Mouse (Mus musculus) myocyte (in vitro differentiated cells): Measurements from ENCODE around the gene Vangl1.

Experiments used
- CEBPB ChIP-seq: IDR thresholded peaks from 2 replicates; pipeline ENCODE4 v1.6.1; 2011; ENCODE audit warnings: mild to moderate bottlenecking, moderate library complexity; ENCODE audit not compliant: poor library complexity, insufficient read depth, severe bottlenecking
- E2F4 ChIP-seq: IDR thresholded peaks from one replicate; pipeline ENCODE4 v1.6.1; 2011; ENCODE audit warnings: mild to moderate bottlenecking, control low read depth, moderate library complexity; ENCODE audit not compliant: insufficient read depth
- MAX ChIP-seq: IDR thresholded peaks from one replicate; pipeline ENCODE4 v1.6.1; 2011; ENCODE audit warnings: low read depth, mild to moderate bottlenecking, control low read depth
- MYOD1 ChIP-seq, 3 experiments: IDR thresholded peaks; one replicate each; pipeline ENCODE4 v1.6.1; 2011; ENCODE audit warnings: control low read depth in 2 of 3, low read depth in 2 of 3, mild to moderate bottlenecking in 2 of 3, moderate library complexity in 1 of 3; ENCODE audit not compliant: insufficient read length in 2 of 3, control insufficient read depth in 1 of 3
- MYOG ChIP-seq, 3 experiments: IDR thresholded peaks; one replicate each; pipeline ENCODE4 v1.6.1; 2011; ENCODE audit warnings: control low read depth in 2 of 3, low read depth in 2 of 3, mild to moderate bottlenecking in 2 of 3; ENCODE audit not compliant: insufficient read length in 2 of 3, control insufficient read depth in 1 of 3, insufficient read depth in 1 of 3
- POLR2A ChIP-seq: IDR thresholded peaks from one replicate; pipeline ENCODE4 v1.6.1; 2011; ENCODE audit warnings: low read depth, mild to moderate bottlenecking, control low read depth, moderate library complexity; ENCODE audit not compliant: insufficient read length
- POLR2AphosphoS2 ChIP-seq: IDR thresholded peaks from one replicate; pipeline ENCODE4 v1.6.1; 2011; ENCODE audit warnings: low read depth, control low read depth; ENCODE audit not compliant: insufficient read length
- REST ChIP-seq: IDR thresholded peaks from one replicate; pipeline ENCODE4 v1.6.1; 2011; ENCODE audit warnings: mild to moderate bottlenecking, control low read depth, moderate library complexity; ENCODE audit not compliant: insufficient read depth, insufficient read length
- TCF12 ChIP-seq: IDR thresholded peaks from one replicate; pipeline ENCODE4 v1.6.1; 2011; ENCODE audit warnings: mild to moderate bottlenecking, control low read depth; ENCODE audit not compliant: poor library complexity, insufficient read depth, severe bottlenecking
- TCF3 ChIP-seq: IDR thresholded peaks from one replicate; pipeline ENCODE4 v1.6.1; 2011; ENCODE audit warnings: low read depth, control low read depth; ENCODE audit not compliant: insufficient read length
- USF1 ChIP-seq: IDR thresholded peaks from one replicate; pipeline ENCODE4 v1.6.1; 2011; ENCODE audit warnings: low read depth, mild to moderate bottlenecking, control low read depth, moderate library complexity

DNA sequence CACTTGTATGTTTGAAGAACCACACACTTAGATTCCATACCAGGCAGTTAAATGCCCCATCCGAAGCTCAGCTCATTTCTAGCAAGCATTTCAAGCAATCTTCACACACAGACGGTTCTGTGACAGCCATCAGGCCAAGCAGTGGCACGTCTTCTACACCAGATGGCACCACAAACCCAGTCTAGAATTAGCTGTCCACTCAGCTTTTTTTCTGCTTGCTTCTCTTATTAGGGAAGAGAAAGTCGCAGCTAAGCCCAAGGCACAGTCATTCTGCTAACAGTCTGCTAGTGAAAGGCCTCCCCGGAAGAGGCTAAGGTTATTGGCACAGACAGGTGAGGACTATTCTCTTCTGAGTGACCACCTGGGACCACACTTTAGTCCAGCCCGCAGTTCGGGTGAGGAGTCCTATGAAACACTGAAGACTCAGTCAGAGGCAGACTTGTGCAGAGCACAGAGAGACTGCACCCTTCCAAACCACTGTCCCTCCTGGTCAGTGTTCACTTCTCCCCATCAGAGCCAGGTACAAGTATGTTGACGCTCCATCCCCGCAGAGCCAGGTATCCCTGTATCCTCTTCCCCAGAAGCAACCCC is 45.0 kb upstream of the Vangl1 start:
- TF ChIP-seq POLR2A (no peak), MYOD1 (IDR thresholded peaks at IDR 0.05; ENCODE audit: control insufficient read depth in 1 of 3, insufficient read length in 2 of 3, low read depth in 2 of 3) (no peak), MAX (no peak), POLR2AphosphoS2 (no peak), TCF12 (no peak), USF1 (no peak), REST (no peak), CEBPB (no peak), MYOG (IDR thresholded peaks at IDR 0.05; ENCODE audit: control insufficient read depth in 1 of 3, insufficient read depth in 1 of 3, insufficient read length in 2 of 3, low read depth in 2 of 3) (no peak), E2F4 (no peak), TCF3 (no peak)
